Mouse (Mus musculus): ENCODE data around the gene Pick1. TPM values are rescaled to one million over a fixed set of nuclear protein-coding genes. Genes with fewer than 3 reads are reported as not detected.
A peak's percentile ranks its signal among the peaks of the same experiment; 100 is the strongest.
"Not testable (repeated sequence)": the region's sequence is repeated elsewhere in the genome, so short reads cannot be mapped to it uniquely, and the experiment has no call there.

Gene Pick1
- polyA plus RNA-seq, 1 experiment from 2014 or later, result 18.7 TPM

- WGBS, result 74% methylated on average over 3 of the region's 3 CpGs
Observed at GRCm38 (mm10) chr15:79216191-79216590, 12.8 kb upstream of the Pick1 start.

GRCm38 (mm10) chr15:79219572-79219971 is 9.4 kb upstream of the Pick1 start:
- H3K4me3 ChIP-seq (ENCODE audit: low read depth, low read length), result no peak overlapping the region
- no peak for ATAC-seq (ENCODE audit: low FRiP score)
- peaks cover 11% of the 10 kb centered on the region for H3K4me1 ChIP-seq (ENCODE audit: control insufficient read depth, insufficient read depth, low read length)
- H3K4me2 ChIP-seq, result no peak overlapping the region
- no peaks in the 10 kb centered on the region for H3K36me3 ChIP-seq (ENCODE audit: control insufficient read depth, insufficient read depth, low read length)
- no peak for DNase-seq (ENCODE audit: low spot score, missing footprints)
- WGBS, result 6% methylated on average over 1 of the region's 1 CpGs
- no peak overlapping the region for H3K27ac ChIP-seq (ENCODE audit: low read depth, low read length)
- H3K27me3 ChIP-seq (ENCODE audit: control insufficient read depth, insufficient read depth, low read length), result no peaks in the 10 kb centered on the region
- H3K9ac ChIP-seq (ENCODE audit: low read length), result no peak overlapping the region
- H3K9me3 ChIP-seq (ENCODE audit: control insufficient read depth, low read length), result no peaks in the 10 kb centered on the region

More at GRCm38 (mm10) chr15:79216191-79216590, 12.8 kb upstream of the Pick1 start:
- Histone ChIP-seq H3K9me3 (ENCODE audit: control insufficient read depth, low read length) (no peaks in the 10 kb centered on the region), H3K9ac (ENCODE audit: low read length) (no peak overlapping the region), H3K27me3 (ENCODE audit: control insufficient read depth, insufficient read depth, low read length) (no peaks in the 10 kb centered on the region), H3K36me3 (ENCODE audit: control insufficient read depth, insufficient read depth, low read length) (no peaks in the 10 kb centered on the region), H3K4me3 (ENCODE audit: low read depth, low read length) (no peak overlapping the region), H3K4me2 (no peak overlapping the region), H3K27ac (ENCODE audit: low read depth, low read length) (no peak overlapping the region), H3K4me1 (ENCODE audit: control insufficient read depth, insufficient read depth, low read length) (no peaks in the 10 kb centered on the region)
- no peak for DNase-seq (ENCODE audit: low spot score, missing footprints)
- no peak for ATAC-seq (ENCODE audit: low FRiP score)

- Histone ChIP-seq H3K27me3 (ENCODE audit: control insufficient read depth, insufficient read depth, low read length) (no peaks in the 10 kb centered on the region), H3K27ac (ENCODE audit: low read depth, low read length) (no peak overlapping the region), H3K4me1 (ENCODE audit: control insufficient read depth, insufficient read depth, low read length) (peaks cover 14% of the 10 kb centered on the region), H3K9me3 (ENCODE audit: control insufficient read depth, low read length) (no peaks in the 10 kb centered on the region), H3K9ac (ENCODE audit: low read length) (no peak overlapping the region), H3K4me2 (no peak overlapping the region), H3K4me3 (ENCODE audit: low read depth, low read length) (no peak overlapping the region), H3K36me3 (ENCODE audit: control insufficient read depth, insufficient read depth, low read length) (no peaks in the 10 kb centered on the region)
- DNase-seq (ENCODE audit: low spot score, missing footprints), result no peak
- ATAC-seq (ENCODE audit: low FRiP score), result 0 out of 2 replicates have a peak, but pooled peaks have one; percentile 3
- 4% methylated on average over 5 of the region's 5 CpGs for WGBS
Observed at GRCm38 (mm10) chr15:79223641-79224040, 5.3 kb upstream of the Pick1 start.

GRCm38 (mm10) chr15:79224685-79225084 is 4.3 kb upstream of the Pick1 start:
- peaks cover 15% of the 10 kb centered on the region for H3K4me1 ChIP-seq (ENCODE audit: control insufficient read depth, insufficient read depth, low read length)
- no peaks in the 10 kb centered on the region for H3K36me3 ChIP-seq (ENCODE audit: control insufficient read depth, insufficient read depth, low read length)
- H3K27me3 ChIP-seq (ENCODE audit: control insufficient read depth, insufficient read depth, low read length), result no peaks in the 10 kb centered on the region
- peak; percentile 75 for ATAC-seq (ENCODE audit: low FRiP score)
- no peak overlapping the region for H3K9ac ChIP-seq (ENCODE audit: low read length)
- H3K27ac ChIP-seq (ENCODE audit: low read depth, low read length), result no peak overlapping the region
- no peaks in the 10 kb centered on the region for H3K9me3 ChIP-seq (ENCODE audit: control insufficient read depth, low read length)
- 4% methylated on average over 5 of the region's 5 CpGs for WGBS
- no peak overlapping the region; the same call in 1 of the 2 replicates for H3K4me2 ChIP-seq
- peak; percentile 100 for DNase-seq (ENCODE audit: low spot score, missing footprints)
- no peak overlapping the region for H3K4me3 ChIP-seq (ENCODE audit: low read depth, low read length)

GRCm38 (mm10) chr15:79225780-79226179 is 3.2 kb upstream of the Pick1 start:
- not testable (repeated sequence) for H3K4me2 ChIP-seq; H3K9me3 ChIP-seq (ENCODE audit: control insufficient read depth, low read length); H3K27me3 ChIP-seq (ENCODE audit: control insufficient read depth, insufficient read depth, low read length); H3K9ac ChIP-seq (ENCODE audit: low read length); ATAC-seq (ENCODE audit: low FRiP score); H3K4me3 ChIP-seq (ENCODE audit: low read depth, low read length); H3K27ac ChIP-seq (ENCODE audit: low read depth, low read length); H3K36me3 ChIP-seq (ENCODE audit: control insufficient read depth, insufficient read depth, low read length)
- peak; percentile 59 for DNase-seq (ENCODE audit: low spot score, missing footprints)
- H3K4me1 ChIP-seq (ENCODE audit: control insufficient read depth, insufficient read depth, low read length), result peaks cover 20% of the 10 kb centered on the region
- 74% methylated on average over 2 of the region's 2 CpGs for WGBS

- no peak overlapping the region for H3K27ac ChIP-seq (ENCODE audit: low read depth, low read length)
- peaks cover 11% of the 10 kb centered on the region for H3K36me3 ChIP-seq (ENCODE audit: control insufficient read depth, insufficient read depth, low read length)
- H3K4me3 ChIP-seq (ENCODE audit: low read depth, low read length), result no peak overlapping the region
- DNase-seq (ENCODE audit: low spot score, missing footprints) (no peak), ATAC-seq (ENCODE audit: low FRiP score) (no peak)
- no peaks in the 10 kb centered on the region for H3K9me3 ChIP-seq (ENCODE audit: control insufficient read depth, low read length)
- H3K4me1 ChIP-seq (ENCODE audit: control insufficient read depth, insufficient read depth, low read length), result no peaks in the 10 kb centered on the region
- no peak overlapping the region for H3K4me2 ChIP-seq
- no peak overlapping the region for H3K9ac ChIP-seq (ENCODE audit: low read length)
- H3K27me3 ChIP-seq (ENCODE audit: control insufficient read depth, insufficient read depth, low read length), result no peaks in the 10 kb centered on the region
- WGBS, result 92% methylated on average over 9 of the region's 9 CpGs
Observed at GRCm38 (mm10) chr15:79235268-79235667, 6.3 kb downstream of the Pick1 start.

- WGBS, result 84% methylated on average over 6 of the region's 6 CpGs
- Histone ChIP-seq H3K9me3 (ENCODE audit: control insufficient read depth, low read length) (no peaks in the 10 kb centered on the region), H3K4me3 (ENCODE audit: low read depth, low read length) (no peak overlapping the region), H3K4me1 (ENCODE audit: control insufficient read depth, insufficient read depth, low read length) (no peaks in the 10 kb centered on the region), H3K36me3 (ENCODE audit: control insufficient read depth, insufficient read depth, low read length) (peaks cover 7% of the 10 kb centered on the region), H3K27me3 (ENCODE audit: control insufficient read depth, insufficient read depth, low read length) (no peaks in the 10 kb centered on the region), H3K9ac (ENCODE audit: low read length) (no peak overlapping the region), H3K4me2 (no peak overlapping the region), H3K27ac (ENCODE audit: low read depth, low read length) (no peak overlapping the region)
- no peak for ATAC-seq (ENCODE audit: low FRiP score)
- no peak for DNase-seq (ENCODE audit: low spot score, missing footprints)
Observed at GRCm38 (mm10) chr15:79238036-79238435, 9.1 kb downstream of the Pick1 start.

- peaks cover 10% of the 10 kb centered on the region for H3K36me3 ChIP-seq (ENCODE audit: control insufficient read depth, insufficient read depth, low read length)
- H3K27ac ChIP-seq (ENCODE audit: low read depth, low read length), result no peak overlapping the region
- ATAC-seq (ENCODE audit: low FRiP score), result peak; percentile 51
- no peaks in the 10 kb centered on the region for H3K9me3 ChIP-seq (ENCODE audit: control insufficient read depth, low read length)
- peak; percentile 81 for DNase-seq (ENCODE audit: low spot score, missing footprints)
- no peak overlapping the region for H3K4me2 ChIP-seq
- H3K9ac ChIP-seq (ENCODE audit: low read length), result no peak overlapping the region
- H3K27me3 ChIP-seq (ENCODE audit: control insufficient read depth, insufficient read depth, low read length), result no peaks in the 10 kb centered on the region
- H3K4me3 ChIP-seq (ENCODE audit: low read depth, low read length), result no peak overlapping the region
- peaks cover 7% of the 10 kb centered on the region for H3K4me1 ChIP-seq (ENCODE audit: control insufficient read depth, insufficient read depth, low read length)
- 75% methylated on average over 13 of the region's 13 CpGs for WGBS
Observed at GRCm38 (mm10) chr15:79242574-79243233, 13.7 kb downstream of the Pick1 start.

GRCm38 (mm10) chr15:79243234-79244042 is 14.5 kb downstream of the Pick1 start:
- Histone ChIP-seq H3K27me3 (ENCODE audit: control insufficient read depth, insufficient read depth, low read length) (no peaks in the 10 kb centered on the region), H3K4me1 (ENCODE audit: control insufficient read depth, insufficient read depth, low read length) (peaks cover 7% of the 10 kb centered on the region), H3K9me3 (ENCODE audit: control insufficient read depth, low read length) (no peaks in the 10 kb centered on the region), H3K4me3 (ENCODE audit: low read depth, low read length) (no peak overlapping the region), H3K36me3 (ENCODE audit: control insufficient read depth, insufficient read depth, low read length) (peaks cover 11% of the 10 kb centered on the region), H3K27ac (ENCODE audit: low read depth, low read length) (no peak overlapping the region), H3K9ac (ENCODE audit: low read length) (no peak overlapping the region), H3K4me2 (no peak overlapping the region)
- peak; percentile 97 for DNase-seq (ENCODE audit: low spot score, missing footprints)
- peak; percentile 96 for ATAC-seq (ENCODE audit: low FRiP score)
- 25% methylated on average over 10 of the region's 10 CpGs for WGBS
